Mouse (Mus musculus): Measurements from ENCODE around the gene Srcin1. TPM values are rescaled to one million over a fixed set of nuclear protein-coding genes. Genes with fewer than 3 reads are reported as not detected.

Srcin1 gene
- polyA plus RNA-seq, 1 experiment, result 47.1 TPM

DNA sequence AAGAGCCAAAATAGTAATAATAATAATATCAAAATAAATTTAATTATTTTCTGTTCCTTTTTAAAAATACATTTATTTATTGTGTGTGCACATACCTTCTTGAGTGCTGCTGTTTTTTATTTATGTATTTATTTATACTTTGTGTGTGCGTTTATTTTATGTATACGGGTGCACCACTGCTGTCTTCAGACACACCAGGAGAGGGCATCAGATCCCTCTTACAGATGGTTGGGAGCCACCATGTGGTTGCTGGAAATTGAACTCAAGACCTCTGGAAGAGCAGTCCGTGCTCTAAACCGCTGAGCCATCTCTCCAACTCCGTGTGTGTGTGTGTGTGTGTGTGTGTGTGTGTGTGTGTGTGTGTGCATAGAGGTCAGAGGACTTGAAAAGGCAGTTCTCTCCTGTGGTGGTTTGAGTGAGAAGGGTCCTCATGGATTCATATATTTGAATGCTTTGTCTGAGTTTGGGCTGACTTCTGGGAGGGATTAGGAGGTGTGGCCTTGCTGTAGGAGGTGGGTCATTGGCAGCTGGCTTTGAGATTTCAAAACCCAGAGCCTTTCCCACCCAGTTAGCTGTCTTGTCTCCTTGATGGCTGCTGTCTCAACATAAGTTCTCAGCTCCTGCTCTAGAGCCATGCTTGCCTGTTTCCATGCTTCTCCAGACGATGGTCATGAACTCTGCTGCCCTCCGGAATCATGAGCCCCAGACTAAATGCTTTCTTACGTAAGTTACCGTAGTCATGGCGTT lies 22.1 kb upstream of the Srcin1 start:
- TF ChIP-seq CTCF (IDR thresholded peaks at IDR 0.05; ENCODE audit: control insufficient read depth, insufficient read depth, insufficient replicate concordance, low read depth, low read length) (no peak), POLR2A (IDR thresholded peaks at IDR 0.05; ENCODE audit: control insufficient read depth, low read depth, low read length) (no peak)
- Histone ChIP-seq H3K36me3 (ENCODE audit: control insufficient read depth, insufficient read depth, low read length) (no peaks in the 10 kb centered on the region), H3K27ac (ENCODE audit: control insufficient read depth, insufficient read depth, low read depth, low read length) (no peak overlapping the region), H3K4me3 (ENCODE audit: control insufficient read depth, low read depth, low read length) (peak overlapping the region; percentile 79), H3K4me1 (ENCODE audit: control insufficient read depth, insufficient read depth, low read length) (no peaks in the 10 kb centered on the region; the same call in 1 of the 2 replicates), H3K27me3 (ENCODE audit: control insufficient read depth, insufficient read depth, low read length) (no peaks in the 10 kb centered on the region)

DNA sequence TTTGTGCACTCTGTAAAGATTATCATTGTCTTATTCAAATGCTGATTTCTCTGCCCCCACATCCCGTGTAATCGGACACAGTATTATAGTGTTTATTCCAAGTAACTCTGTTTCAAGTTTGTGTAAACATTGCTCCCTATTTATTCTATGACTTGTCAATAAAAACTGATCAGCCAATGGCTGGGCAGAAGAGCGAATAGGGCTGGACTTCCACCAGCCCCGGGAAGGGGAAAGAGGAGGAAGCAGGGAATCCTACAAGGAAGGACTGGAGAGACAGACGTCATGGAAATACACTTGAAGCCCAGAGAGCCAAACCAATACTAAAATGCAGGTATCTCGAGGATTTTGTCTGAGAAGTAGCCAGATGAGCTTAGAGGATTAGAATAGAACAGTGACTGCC lies 18.1 kb upstream of the Srcin1 start:
- H3K4me1 ChIP-seq (ENCODE audit: control insufficient read depth, insufficient read depth, low read length), result peaks cover 5% of the 10 kb centered on the region
- no peak overlapping the region for H3K4me3 ChIP-seq (ENCODE audit: control insufficient read depth, low read depth, low read length)
- no peaks in the 10 kb centered on the region for H3K27me3 ChIP-seq (ENCODE audit: control insufficient read depth, insufficient read depth, low read length)
- no peak overlapping the region for H3K27ac ChIP-seq (ENCODE audit: control insufficient read depth, insufficient read depth, low read depth, low read length)
- TF ChIP-seq CTCF (IDR thresholded peaks at IDR 0.05; ENCODE audit: control insufficient read depth, insufficient read depth, insufficient replicate concordance, low read depth, low read length) (no peak), POLR2A (IDR thresholded peaks at IDR 0.05; ENCODE audit: control insufficient read depth, low read depth, low read length) (no peak)
- no peaks in the 10 kb centered on the region for H3K36me3 ChIP-seq (ENCODE audit: control insufficient read depth, insufficient read depth, low read length)

DNA sequence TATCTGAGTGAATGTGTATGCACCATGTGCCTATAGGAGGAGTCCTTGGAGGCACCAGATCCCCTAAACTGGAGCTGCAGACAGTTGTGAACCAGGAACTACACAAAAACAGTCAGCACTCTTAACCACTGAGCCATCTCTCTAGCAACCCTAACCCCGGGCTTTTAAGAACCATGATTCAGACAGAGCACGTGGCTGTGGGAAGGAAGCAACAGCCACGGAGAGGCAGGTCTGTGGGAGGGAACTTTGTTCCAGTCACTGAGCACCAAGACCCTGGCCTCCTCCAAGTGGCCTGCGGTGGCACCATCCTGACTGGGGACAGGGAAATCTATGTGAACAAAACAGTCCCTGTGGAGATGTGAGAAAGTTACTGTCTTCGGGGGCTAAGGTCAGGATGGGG lies 15.9 kb upstream of the Srcin1 start:
- no peak overlapping the region for H3K27ac ChIP-seq (ENCODE audit: control insufficient read depth, insufficient read depth, low read depth, low read length)
- no peak for TF ChIP-seq POLR2A (IDR thresholded peaks at IDR 0.05; ENCODE audit: control insufficient read depth, low read depth, low read length)
- no peak for TF ChIP-seq CTCF (IDR thresholded peaks at IDR 0.05; ENCODE audit: control insufficient read depth, insufficient read depth, insufficient replicate concordance, low read depth, low read length)

DNA sequence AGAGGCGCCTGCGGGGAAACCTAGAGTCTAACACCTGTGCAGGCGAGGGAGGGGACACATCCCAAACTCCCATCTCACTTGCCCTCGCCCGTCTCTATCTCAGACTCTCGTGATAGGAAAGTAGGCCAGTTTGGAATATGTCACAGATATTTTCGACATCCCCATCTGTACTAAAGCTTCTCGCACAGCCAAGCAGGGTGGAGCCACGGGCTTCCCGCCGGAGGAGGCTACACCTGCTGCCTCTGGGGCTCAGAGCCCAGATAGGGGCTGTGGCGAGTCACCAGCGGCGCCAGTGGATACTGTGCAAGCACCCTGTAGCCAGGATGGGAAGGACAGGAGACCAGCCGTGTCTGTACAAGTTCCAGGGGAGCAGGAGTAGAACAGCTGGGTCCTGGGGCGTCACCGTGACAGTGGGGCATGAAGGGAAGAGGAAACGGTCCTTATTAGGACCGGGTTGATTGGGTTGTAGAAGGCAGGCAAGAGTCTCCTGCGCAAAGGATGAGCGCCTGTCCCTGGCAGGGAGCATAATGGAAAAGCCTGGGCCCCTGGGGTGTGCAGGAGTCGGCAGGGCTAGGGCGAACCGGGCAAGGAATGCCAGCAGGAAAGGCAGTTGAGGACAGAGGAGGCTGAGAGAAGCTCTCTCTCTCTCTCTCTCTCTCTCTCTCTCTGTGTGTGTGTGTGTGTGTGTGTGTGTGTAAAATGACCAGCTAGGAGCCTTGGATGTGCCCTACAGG lies 14.4 kb upstream of the Srcin1 start:
- TF ChIP-seq POLR2A (IDR thresholded peaks at IDR 0.05; ENCODE audit: control insufficient read depth, low read depth, low read length), result no peak
- TF ChIP-seq CTCF (IDR thresholded peaks at IDR 0.05; ENCODE audit: control insufficient read depth, insufficient read depth, insufficient replicate concordance, low read depth, low read length), result no peak
- no peak overlapping the region for H3K27ac ChIP-seq (ENCODE audit: control insufficient read depth, insufficient read depth, low read depth, low read length)
- H3K4me1 ChIP-seq (ENCODE audit: control insufficient read depth, insufficient read depth, low read length), result peaks cover 5% of the 10 kb centered on the region
- no peaks in the 10 kb centered on the region for H3K36me3 ChIP-seq (ENCODE audit: control insufficient read depth, insufficient read depth, low read length)
- no peak overlapping the region; the same call in 1 of the 2 replicates for H3K4me3 ChIP-seq (ENCODE audit: control insufficient read depth, low read depth, low read length)
- H3K27me3 ChIP-seq (ENCODE audit: control insufficient read depth, insufficient read depth, low read length), result no peaks in the 10 kb centered on the region

More for the DNA sequence above, 15.9 kb upstream of the Srcin1 start:
- Histone ChIP-seq H3K4me3 (ENCODE audit: control insufficient read depth, low read depth, low read length) (no peak overlapping the region), H3K36me3 (ENCODE audit: control insufficient read depth, insufficient read depth, low read length) (no peaks in the 10 kb centered on the region), H3K4me1 (ENCODE audit: control insufficient read depth, insufficient read depth, low read length) (peaks cover 5% of the 10 kb centered on the region), H3K27me3 (ENCODE audit: control insufficient read depth, insufficient read depth, low read length) (no peaks in the 10 kb centered on the region)

DNA sequence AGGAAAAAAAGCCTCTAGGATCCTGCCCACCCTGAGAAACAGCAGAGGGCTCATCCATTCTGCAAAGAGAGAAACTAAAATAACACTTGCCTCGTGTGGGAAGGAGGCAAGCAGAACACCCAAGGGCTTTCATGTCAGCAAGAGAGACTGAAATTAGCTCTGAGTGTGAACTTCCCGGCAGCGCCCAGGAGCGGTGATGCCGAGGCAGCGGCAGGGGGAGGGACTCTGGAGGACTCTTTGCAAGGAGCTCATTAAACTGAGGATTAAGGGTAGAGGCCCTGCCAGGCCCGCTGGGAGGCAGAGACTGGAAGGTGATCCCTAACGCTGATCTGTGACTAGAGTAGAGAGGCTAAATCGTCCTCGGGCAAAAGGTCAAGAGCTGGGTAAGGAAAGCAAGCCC lies 13.2 kb upstream of the Srcin1 start:
- no peak for TF ChIP-seq CTCF (IDR thresholded peaks at IDR 0.05; ENCODE audit: control insufficient read depth, insufficient read depth, insufficient replicate concordance, low read depth, low read length)
- TF ChIP-seq POLR2A (IDR thresholded peaks at IDR 0.05; ENCODE audit: control insufficient read depth, low read depth, low read length), result no peak
- no peak overlapping the region for H3K27ac ChIP-seq (ENCODE audit: control insufficient read depth, insufficient read depth, low read depth, low read length)
- H3K27me3 ChIP-seq (ENCODE audit: control insufficient read depth, insufficient read depth, low read length), result no peaks in the 10 kb centered on the region
- H3K4me3 ChIP-seq (ENCODE audit: control insufficient read depth, low read depth, low read length), result no peak overlapping the region
- peaks cover 5% of the 10 kb centered on the region for H3K4me1 ChIP-seq (ENCODE audit: control insufficient read depth, insufficient read depth, low read length)
- H3K36me3 ChIP-seq (ENCODE audit: control insufficient read depth, insufficient read depth, low read length), result no peaks in the 10 kb centered on the region

DNA sequence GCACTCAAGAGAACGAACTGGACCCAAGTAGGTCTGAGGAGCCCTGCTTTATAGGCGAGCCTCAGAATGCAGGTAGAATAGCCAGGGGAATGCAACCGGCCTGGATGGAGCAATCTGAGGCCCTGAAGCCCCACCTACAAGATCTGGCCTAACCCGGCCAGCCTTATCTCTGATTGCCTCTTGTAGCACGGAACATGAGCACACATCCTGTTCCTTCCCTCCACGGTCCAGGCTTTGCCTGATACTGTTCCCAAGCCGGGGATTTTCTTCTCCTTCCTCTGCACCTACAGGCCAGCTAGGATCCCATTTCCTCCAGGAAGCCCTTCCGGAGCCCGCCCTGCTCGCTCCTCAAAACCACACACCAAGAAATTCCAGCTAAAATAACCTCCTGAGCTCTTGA lies 9.9 kb upstream of the Srcin1 start:
- Histone ChIP-seq H3K36me3 (ENCODE audit: control insufficient read depth, insufficient read depth, low read length) (no peaks in the 10 kb centered on the region), H3K4me3 (ENCODE audit: control insufficient read depth, low read depth, low read length) (no peak overlapping the region), H3K4me1 (ENCODE audit: control insufficient read depth, insufficient read depth, low read length) (peaks cover 5% of the 10 kb centered on the region), H3K27me3 (ENCODE audit: control insufficient read depth, insufficient read depth, low read length) (no peaks in the 10 kb centered on the region), H3K27ac (ENCODE audit: control insufficient read depth, insufficient read depth, low read depth, low read length) (no peak overlapping the region)
- TF ChIP-seq CTCF (IDR thresholded peaks at IDR 0.05; ENCODE audit: control insufficient read depth, insufficient read depth, insufficient replicate concordance, low read depth, low read length) (no peak), POLR2A (IDR thresholded peaks at IDR 0.05; ENCODE audit: control insufficient read depth, low read depth, low read length) (no peak)

DNA sequence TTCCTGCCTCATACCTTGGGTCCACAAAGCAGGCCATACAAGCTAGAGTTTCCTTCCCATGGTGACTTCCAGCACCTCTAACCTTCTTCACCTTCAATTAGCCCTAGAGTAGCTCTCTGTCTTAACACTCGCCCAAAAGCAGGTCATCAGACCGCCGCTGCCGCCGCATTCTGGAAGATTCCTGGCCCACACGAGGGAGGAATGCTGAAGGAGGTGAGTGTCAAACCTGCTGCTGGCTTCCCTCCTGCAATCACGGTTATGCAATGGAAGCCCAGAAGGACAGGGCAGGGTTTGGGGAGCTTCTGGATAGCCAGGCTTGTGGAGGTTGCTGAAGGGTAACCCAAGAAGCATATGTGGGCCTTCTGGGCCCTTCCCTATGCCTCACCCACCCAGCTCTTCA lies 8.5 kb upstream of the Srcin1 start:
- Histone ChIP-seq H3K4me1 (ENCODE audit: control insufficient read depth, insufficient read depth, low read length) (no peaks in the 10 kb centered on the region), H3K27ac (ENCODE audit: control insufficient read depth, insufficient read depth, low read depth, low read length) (no peak overlapping the region), H3K4me3 (ENCODE audit: control insufficient read depth, low read depth, low read length) (no peak overlapping the region), H3K36me3 (ENCODE audit: control insufficient read depth, insufficient read depth, low read length) (no peaks in the 10 kb centered on the region), H3K27me3 (ENCODE audit: control insufficient read depth, insufficient read depth, low read length) (no peaks in the 10 kb centered on the region)
- TF ChIP-seq POLR2A (IDR thresholded peaks at IDR 0.05; ENCODE audit: control insufficient read depth, low read depth, low read length) (no peak), CTCF (IDR thresholded peaks at IDR 0.05; ENCODE audit: control insufficient read depth, insufficient read depth, insufficient replicate concordance, low read depth, low read length) (no peak)

Measured in testis, adult 2 months (tissue).